Mouse (Mus musculus): ENCODE measurements around the gene Nox1. TPM values are rescaled to one million over a fixed set of nuclear protein-coding genes. Genes with fewer than 3 reads are reported as not detected.

The Nox1 gene
- polyA plus RNA-seq (2014; fragmentation: Illumina TruSeq; extraction: RNeasy Lipid Tissue Mini Kit (QIAGEN cat#74804); ENCODE audit: low replicate concordance) = 0.30 TPM

DNA sequence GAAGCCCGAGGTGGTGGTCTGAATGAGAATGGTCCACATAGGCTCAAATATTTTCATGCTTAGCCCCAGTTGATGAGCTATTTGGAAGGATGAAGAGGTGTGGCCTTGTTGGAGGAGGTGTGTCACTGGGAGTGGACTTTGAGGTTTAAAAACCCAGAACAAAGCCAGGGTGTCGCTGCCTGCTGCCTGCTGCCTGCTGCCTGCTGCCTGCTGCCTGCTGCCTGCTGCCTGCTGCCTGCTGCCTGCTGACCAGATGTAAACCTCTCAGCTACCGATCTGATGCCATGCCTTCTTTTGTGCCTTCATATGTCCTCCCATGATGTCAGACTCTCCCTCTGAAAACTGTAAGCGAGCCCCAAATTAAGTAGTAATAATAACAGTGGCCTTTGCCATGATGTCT is at the start of gene Nox1:
Gene Nox1, minus strand, starts transcription at position 101 of the 400 bp plus-strand sequence.

DNA sequence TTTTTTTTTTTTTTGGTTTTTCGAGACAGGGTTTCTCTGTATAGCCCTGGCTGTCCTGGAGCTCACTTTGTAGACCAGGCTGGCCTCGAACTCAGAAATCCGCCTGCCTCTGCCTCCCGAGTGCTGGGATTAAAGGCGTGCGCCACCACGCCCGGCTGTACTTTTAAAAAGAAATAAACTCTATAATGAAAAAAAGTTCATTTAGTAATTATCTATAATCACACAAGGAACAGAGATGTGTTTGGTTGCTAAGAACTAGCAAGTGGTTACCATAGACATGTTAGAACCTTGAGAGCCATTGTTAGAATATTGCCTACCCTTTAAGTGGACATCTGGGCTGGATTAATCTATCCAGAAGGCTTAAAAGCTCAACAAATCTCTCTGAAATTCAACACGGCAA is 34.6 kb downstream of the Nox1 start, which contains the start of gene Arl13a:
Gene Arl13a, plus strand, starts transcription at position 301 of the 400 bp plus-strand sequence.

DNA sequence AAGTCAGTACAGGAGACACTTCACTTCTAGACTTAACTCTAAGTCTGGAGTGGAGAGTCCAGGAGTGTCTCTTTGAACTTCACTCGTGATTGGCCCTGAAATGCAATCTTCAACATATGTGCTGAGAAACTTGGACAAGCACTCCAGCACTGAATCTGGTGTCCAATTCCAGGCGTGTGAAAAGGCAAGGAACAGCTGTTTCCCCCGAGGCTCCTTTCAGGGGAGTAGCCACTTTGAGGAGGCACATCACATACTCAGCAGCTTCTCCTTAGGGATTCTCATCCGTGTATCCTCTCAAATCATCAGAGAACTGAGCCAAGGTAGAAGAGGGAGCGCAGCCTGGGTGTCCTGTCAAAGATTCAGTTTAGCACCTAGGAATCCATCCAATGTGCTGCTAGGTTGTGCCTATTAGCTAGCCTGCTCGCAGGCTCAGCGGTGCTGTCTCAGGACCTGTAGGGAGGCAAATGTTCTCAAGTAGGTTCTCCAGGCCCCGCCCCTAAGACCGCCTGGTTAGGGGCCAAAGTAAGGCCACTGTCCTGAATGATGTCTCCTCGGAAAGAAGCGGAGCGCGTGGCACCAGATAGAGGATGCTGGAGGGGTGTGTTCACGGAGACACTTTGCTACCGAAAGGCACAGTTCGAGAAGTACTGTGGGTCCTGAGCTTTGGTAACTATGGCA is 59.6 kb downstream of the Nox1 start, which contains the start of gene Xkrx:
Gene Xkrx, minus strand, starts transcription at position 34 of the 678 bp plus-strand sequence.

DNA sequence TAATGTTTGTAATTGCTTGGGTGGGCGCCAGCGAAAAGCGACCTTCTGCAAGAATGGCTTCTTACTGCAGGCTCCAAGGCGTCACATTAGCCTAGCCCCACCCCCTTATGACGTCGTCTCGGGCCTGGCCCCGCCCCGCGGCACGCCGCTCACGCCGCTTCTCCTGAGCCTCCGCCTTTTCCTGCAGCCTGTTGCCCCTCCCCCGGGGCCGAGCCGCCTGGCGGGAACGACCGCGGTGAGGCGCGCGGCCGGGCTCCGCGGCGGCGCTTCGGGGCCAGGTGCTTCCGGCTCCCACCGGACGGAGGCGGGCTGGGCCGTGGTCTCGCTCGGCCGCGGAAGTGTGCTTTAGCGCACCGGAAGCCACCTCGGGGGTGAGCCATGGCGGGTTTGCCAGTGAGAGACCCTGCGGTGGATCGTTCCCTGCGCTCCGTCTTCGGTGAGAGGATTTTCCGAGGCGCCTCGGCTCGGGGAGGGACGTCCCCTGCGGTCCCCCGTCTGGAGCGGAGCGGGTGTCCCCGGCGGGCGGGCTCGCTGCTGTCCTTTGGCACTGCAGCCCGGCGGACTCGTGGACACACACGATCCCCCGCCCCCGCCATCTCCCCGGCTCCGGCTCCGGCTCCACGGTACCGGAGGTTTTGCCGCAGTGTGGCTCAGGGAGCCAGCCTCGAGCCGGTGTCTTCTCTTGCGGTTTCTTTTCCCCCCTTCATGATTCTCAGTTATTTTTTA is 162.6 kb downstream of the Nox1 start, which contains the start of gene Cstf2:
Gene Cstf2, plus strand, starts transcription at position 201 of the 726 bp plus-strand sequence.

Other genes starting within 250 kb of the Nox1 start
- gene Sytl4, start 240.1 kb downstream of the Nox1 start, polyA plus RNA-seq (2014; fragmentation: Illumina TruSeq; extraction: RNeasy Lipid Tissue Mini Kit (QIAGEN cat#74804); ENCODE audit: low replicate concordance) = 3.5 TPM
- 47.0 TPM for gene Cstf2, start 162.8 kb downstream of the Nox1 start, polyA plus RNA-seq (2014; fragmentation: Illumina TruSeq; extraction: RNeasy Lipid Tissue Mini Kit (QIAGEN cat#74804); ENCODE audit: low replicate concordance)
- 0.33 TPM for gene Xkrx, start 59.9 kb downstream of the Nox1 start, polyA plus RNA-seq (2014; fragmentation: Illumina TruSeq; extraction: RNeasy Lipid Tissue Mini Kit (QIAGEN cat#74804); ENCODE audit: low replicate concordance)
- gene Arl13a, start 34.5 kb downstream of the Nox1 start, polyA plus RNA-seq (2014; fragmentation: Illumina TruSeq; extraction: RNeasy Lipid Tissue Mini Kit (QIAGEN cat#74804); ENCODE audit: low replicate concordance) = not detected
- gene Trmt2b, start 55.0 kb upstream of the Nox1 start, polyA plus RNA-seq (2014; fragmentation: Illumina TruSeq; extraction: RNeasy Lipid Tissue Mini Kit (QIAGEN cat#74804); ENCODE audit: low replicate concordance) = 53.5 TPM
- 2.6 TPM for gene Tmem35a, start 73.3 kb upstream of the Nox1 start, polyA plus RNA-seq (2014; fragmentation: Illumina TruSeq; extraction: RNeasy Lipid Tissue Mini Kit (QIAGEN cat#74804); ENCODE audit: low replicate concordance)
- 7.5 TPM for gene Cenpi, start 86.1 kb upstream of the Nox1 start, polyA plus RNA-seq (2014; fragmentation: Illumina TruSeq; extraction: RNeasy Lipid Tissue Mini Kit (QIAGEN cat#74804); ENCODE audit: low replicate concordance)
- 0.41 TPM for gene Drp2, start 182.6 kb upstream of the Nox1 start, polyA plus RNA-seq (2014; fragmentation: Illumina TruSeq; extraction: RNeasy Lipid Tissue Mini Kit (QIAGEN cat#74804); ENCODE audit: low replicate concordance)